Mouse (Mus musculus) adrenal gland, adult 2 months (tissue): Measurements from ENCODE around the gene Prkcb. TPM values are rescaled to one million over a fixed set of nuclear protein-coding genes. Genes with fewer than 3 reads are reported as not detected.

ENCODE experiments used
- DNase-seq: peaks from one replicate; pipeline ENCODE4 v3.0.0; 2021
- polyA plus RNA-seq: library from polyadenylated mRNA; depleted of rRNA; stranded (reverse); fragments of >200 nt; gene quantifications from 2 replicates; pipeline ENCODE4 v1.2.3, GENCODE M21; 2012
- total RNA-seq, 2 experiments: library from RNA; stranded (reverse); gene quantifications; 2 replicates each; pipeline ENCODE4 v1.2.3; 2021

Prkcb gene
- total and polyA plus RNA-seq, 3 experiments, result 5.0 to 21.3 (median 13.2) TPM

GRCm38 (mm10) chr7:122520850-122521638 lies 232.5 kb downstream of the Prkcb start:
- no peak for DNase-seq

- DNase-seq, result no peak
Observed at GRCm38 (mm10) chr7:122528201-122528600, 239.7 kb downstream of the Prkcb start.

- DNase-seq, result no peak
Observed at GRCm38 (mm10) chr7:122528646-122529045, 240.1 kb downstream of the Prkcb start.

- no peak for DNase-seq
Observed at GRCm38 (mm10) chr7:122533566-122534360, 245.2 kb downstream of the Prkcb start.

- no peak for DNase-seq
Observed at GRCm38 (mm10) chr7:122544616-122545015, 256.1 kb downstream of the Prkcb start.

GRCm38 (mm10) chr7:122556575-122557140 lies 268.1 kb downstream of the Prkcb start:
- no peak for DNase-seq

- DNase-seq, result no peak
Observed at GRCm38 (mm10) chr7:122558085-122558811, 269.7 kb downstream of the Prkcb start.

GRCm38 (mm10) chr7:122558912-122559311 lies 270.4 kb downstream of the Prkcb start:
- no peak for DNase-seq

GRCm38 (mm10) chr7:122562586-122562985 lies 274.0 kb downstream of the Prkcb start:
- peak; percentile 54 for DNase-seq

GRCm38 (mm10) chr7:122565371-122565770 lies 276.8 kb downstream of the Prkcb start:
- DNase-seq, result no peak

GRCm38 (mm10) chr7:122566011-122566410 lies 277.5 kb downstream of the Prkcb start:
- DNase-seq, result no peak

- DNase-seq, result no peak
Observed at GRCm38 (mm10) chr7:122568787-122569186, 280.2 kb downstream of the Prkcb start.

- DNase-seq, result no peak
Observed at GRCm38 (mm10) chr7:122570407-122570806, 281.9 kb downstream of the Prkcb start.

GRCm38 (mm10) chr7:122573101-122573635 lies 284.6 kb downstream of the Prkcb start:
- no peak for DNase-seq

- DNase-seq, result no peak
Observed at GRCm38 (mm10) chr7:122574418-122574817, 285.9 kb downstream of the Prkcb start.

GRCm38 (mm10) chr7:122575056-122575455 lies 286.5 kb downstream of the Prkcb start:
- DNase-seq, result no peak

GRCm38 (mm10) chr7:122575506-122575905 lies 287.0 kb downstream of the Prkcb start:
- no peak for DNase-seq

- no peak for DNase-seq
Observed at GRCm38 (mm10) chr7:122577571-122577970, 289.0 kb downstream of the Prkcb start.

GRCm38 (mm10) chr7:122579461-122580157 lies 291.1 kb downstream of the Prkcb start:
- no peak for DNase-seq

- DNase-seq, result no peak
Observed at GRCm38 (mm10) chr7:122580158-122580475, 291.6 kb downstream of the Prkcb start.

- no peak for DNase-seq
Observed at GRCm38 (mm10) chr7:122584421-122585151, 296.0 kb downstream of the Prkcb start.
